In genomic region chr4:117914591-117915442, GRCm38 (mm10) we compare ENCODE assay signal across 8 mouse cellular contexts. TPM values are rescaled to one million over a fixed set of nuclear protein-coding genes. Genes with fewer than 3 reads are reported as not detected.
DNase-seq lines count a peak whose midpoint lies in the region; ATAC-seq and TF ChIP-seq lines count a peak whose summit lies in the region.

Ipo13 (minus strand) TSS chr4:117914999.

- peak within 1 kb of the TSS; percentile 99 for H3K27ac ChIP-seq in forebrain, embryonic 10.5 days
- H3K27ac ChIP-seq in heart, embryonic 15.5 days: peak within 1 kb of the TSS; percentile 87
- H3K27ac ChIP-seq in liver, embryonic 14.5 days: peak within 1 kb of the TSS; percentile 76
- H3K27ac ChIP-seq in neural tube, embryonic 11.5 days (ENCODE audit: low read depth, low read length): peak within 1 kb of the TSS; percentile 71
- peak within 1 kb of the TSS; percentile 83 for H3K27ac ChIP-seq in stomach, postnatal 0 days (replicated peaks)

- no peaks in the 10 kb centered on the region for H3K27me3 ChIP-seq in forebrain, embryonic 10.5 days (ENCODE audit: poor library complexity, severe bottlenecking)
- H3K27me3 ChIP-seq in heart, embryonic 15.5 days: no peaks in the 10 kb centered on the region
- H3K27me3 ChIP-seq in liver, embryonic 14.5 days (ENCODE audit: control insufficient read depth, insufficient read depth, low read length): no peaks in the 10 kb centered on the region
- H3K27me3 ChIP-seq in neural tube, embryonic 11.5 days (ENCODE audit: control insufficient read depth, insufficient read depth, low read length): no peaks in the 10 kb centered on the region
- no peaks in the 10 kb centered on the region for H3K27me3 ChIP-seq in stomach, postnatal 0 days (ENCODE audit: control insufficient read depth, insufficient read depth, low read length)

- DNase-seq in c-Kit-negative CD71-positive TER-119-positive erythroid progenitor cells, embryonic 14.5 days (ENCODE audit: low read depth, low spot score): peak; percentile 87
- peak; percentile 93 for DNase-seq in forebrain, embryonic 10.5 days (ENCODE audit: extremely low spot score, low spot score)
- peak; percentile 90 to 94 for DNase-seq in kidney, postnatal 25 days
- DNase-seq in liver, embryonic 14.5 days (ENCODE audit: low read depth in 3 of 3, low spot score in 3 of 3): peak; percentile 80 to 85 (median 81)
- DNase-seq in neural tube, embryonic 11.5 days (ENCODE audit: low spot score): peak; percentile 96
- peak; percentile 93 for DNase-seq in stomach, postnatal 0 days (ENCODE audit: low spot score)

- peak; percentile 77 for TF ChIP-seq EP300 in liver, embryonic 14.5 days (IDR thresholded peaks at IDR 0.05; ENCODE audit: low read depth)
- peak; percentile 89 for TF ChIP-seq EP300 in stomach, postnatal 0 days (optimal IDR thresholded peaks at IDR 0.05)

- no peaks in the 10 kb centered on the region for H3K9me3 ChIP-seq in forebrain, embryonic 10.5 days
- H3K9me3 ChIP-seq in heart, embryonic 15.5 days (replicated peaks): no peaks in the 10 kb centered on the region
- no peaks in the 10 kb centered on the region for H3K9me3 ChIP-seq in liver, embryonic 14.5 days (ENCODE audit: control insufficient read depth, low read length)
- no peaks in the 10 kb centered on the region for H3K9me3 ChIP-seq in neural tube, embryonic 11.5 days (ENCODE audit: control insufficient read depth, low read length)
- no peaks in the 10 kb centered on the region for H3K9me3 ChIP-seq in stomach, postnatal 0 days (ENCODE audit: control insufficient read depth, low read length)

- H3K36me3 ChIP-seq in forebrain, embryonic 10.5 days (replicated peaks): peaks cover 29% of the 10 kb centered on the region
- H3K36me3 ChIP-seq in heart, embryonic 15.5 days: peaks cover 5% of the 10 kb centered on the region
- H3K36me3 ChIP-seq in liver, embryonic 14.5 days (replicated peaks; ENCODE audit: control insufficient read depth, insufficient read depth, low read depth): peaks cover 6% of the 10 kb centered on the region; the same call in 1 of the 2 replicates
- peaks cover 2% of the 10 kb centered on the region; the same call in 1 of the 2 replicates for H3K36me3 ChIP-seq in neural tube, embryonic 11.5 days (ENCODE audit: control insufficient read depth, insufficient read depth, low read length)
- peaks cover 7% of the 10 kb centered on the region for H3K36me3 ChIP-seq in stomach, postnatal 0 days (ENCODE audit: control insufficient read depth, insufficient read depth, low read length)

- peak within 1 kb of the TSS; percentile 63 for H3K4me3 ChIP-seq in forebrain, embryonic 10.5 days
- H3K4me3 ChIP-seq in heart, embryonic 15.5 days: peak within 1 kb of the TSS; percentile 74
- H3K4me3 ChIP-seq in liver, embryonic 14.5 days (ENCODE audit: insufficient read depth in 1 of 2, low read depth in 2 of 2, low read length in 2 of 2): peak within 1 kb of the TSS; percentile 73 to 90
- peak within 1 kb of the TSS; percentile 72 for H3K4me3 ChIP-seq in neural tube, embryonic 11.5 days (ENCODE audit: low read depth, low read length)
- H3K4me3 ChIP-seq in stomach, postnatal 0 days (ENCODE audit: low read depth, low read length): peak within 1 kb of the TSS; percentile 75

- peak within 1 kb of the TSS; percentile 88 for H3K4me2 ChIP-seq in heart, embryonic 15.5 days
- H3K4me2 ChIP-seq in liver, embryonic 14.5 days (ENCODE audit: low read depth): peak within 1 kb of the TSS; percentile 93
- peak within 1 kb of the TSS; percentile 66 for H3K4me2 ChIP-seq in neural tube, embryonic 11.5 days (ENCODE audit: low read depth)
- H3K4me2 ChIP-seq in stomach, postnatal 0 days (replicated peaks; ENCODE audit: low read depth): peak within 1 kb of the TSS; percentile 99

- peaks cover 47% of the 10 kb centered on the region for H3K4me1 ChIP-seq in forebrain, embryonic 10.5 days
- peaks cover 57% of the 10 kb centered on the region for H3K4me1 ChIP-seq in heart, embryonic 15.5 days (replicated peaks)
- peaks cover 11 to 20% of the 10 kb centered on the region in 2 experiments for H3K4me1 ChIP-seq in liver, embryonic 14.5 days (replicated peaks; ENCODE audit: control insufficient read depth in 2 of 2, insufficient read depth in 2 of 2, low read length in 1 of 2)
- H3K4me1 ChIP-seq in neural tube, embryonic 11.5 days (ENCODE audit: control insufficient read depth, insufficient read depth, low read length): peaks cover 22% of the 10 kb centered on the region
- H3K4me1 ChIP-seq in stomach, postnatal 0 days (replicated peaks; ENCODE audit: control insufficient read depth, insufficient read depth): peaks cover 9% of the 10 kb centered on the region

- TF ChIP-seq CTCF in liver, embryonic 14.5 days (IDR thresholded peaks at IDR 0.05; ENCODE audit: low read depth): peak; percentile 52
- peak; percentile 53 for TF ChIP-seq CTCF in stomach, postnatal 0 days (IDR thresholded peaks at IDR 0.05; ENCODE audit: low read depth)

- peak within 1 kb of the TSS; percentile 63 for H3K9ac ChIP-seq in heart, embryonic 15.5 days
- peak within 1 kb of the TSS; percentile 91 for H3K9ac ChIP-seq in liver, embryonic 14.5 days (replicated peaks)
- H3K9ac ChIP-seq in neural tube, embryonic 11.5 days (ENCODE audit: low read length): peak within 1 kb of the TSS; percentile 79
- H3K9ac ChIP-seq in stomach, postnatal 0 days (ENCODE audit: low read length): peak within 1 kb of the TSS; percentile 82

- peak; percentile 96 for ATAC-seq in CD4-positive, CD25-positive, alpha-beta regulatory T cell, adult 4 months
- ATAC-seq in heart, embryonic 15.5 days (replicated peaks; ENCODE audit: insufficient number of reproducible peaks, insufficient read depth, low FRiP score, low read depth): peak; percentile 92
- peak; percentile 95 for ATAC-seq in liver, embryonic 14.5 days (ENCODE audit: insufficient read depth)
- peak; percentile 96 for ATAC-seq in neural tube, embryonic 11.5 days (ENCODE audit: insufficient read depth, low FRiP score, low TSS enrichment)
- ATAC-seq in stomach, postnatal 0 days (ENCODE audit: low FRiP score, low TSS enrichment): peak; percentile 91

- under 1% methylated on average over 61 of the region's 61 CpGs for WGBS in forebrain, embryonic 10.5 days
- under 1% methylated on average over 61 of the region's 61 CpGs for WGBS in heart, embryonic 15.5 days
- WGBS in liver, embryonic 14.5 days (ENCODE audit: insufficient replicate concordance): under 1% methylated on average over 60 of the region's 61 CpGs
- WGBS in neural tube, embryonic 11.5 days: under 1% methylated on average over 60 of the region's 61 CpGs
- WGBS in stomach, postnatal 0 days: under 1% methylated on average over 59 of the region's 61 CpGs

RNA-seq across cellular contexts. Expression of gene Ipo13, which starts in this region (rescaled TPM):
- 10 to 100 TPM; 15.7 to 21.2 TPM for polyA plus RNA-seq in CD4-positive, CD25-positive, alpha-beta regulatory T cell, adult 4 months (2017; shearing (Covaris generic))
- 63.2 and 67.3 TPM in 2 replicates for polyA plus RNA-seq in forebrain, embryonic 10.5 days (2016; fragmentation: Nextera tagmentation; extraction: Ambion mirVana)
- polyA plus RNA-seq in heart, embryonic 15.5 days (2015; fragmentation: Nextera tagmentation; extraction: Ambion mirVana): 33.4 and 48.1 TPM in 2 replicates
- polyA plus RNA-seq in liver, embryonic 14.5 days (2012; rRNA removed): 15.4 and 16.8 TPM in 2 replicates
- 14.9 and 18.2 TPM in 2 replicates for polyA plus RNA-seq in liver, embryonic 14.5 days (2014; fragmentation: Nextera tagmentation; extraction: Ambion mirVana)
- polyA plus RNA-seq in neural tube, embryonic 11.5 days (2014; fragmentation: Nextera tagmentation; extraction: Ambion mirVana): 56.3 and 67.0 TPM in 2 replicates
- polyA plus RNA-seq in stomach, postnatal 0 days (2015; fragmentation: Nextera tagmentation; extraction: Ambion mirVana): 21.5 and 24.6 TPM in 2 replicates

Comparison
In these comparisons a context has a peak if more than half of its experiments do, and no peak if none do; other contexts are left out.
1. Peak in every context shown above with its lines: DNase-seq, ATAC-seq, H3K4me3 ChIP-seq and H3K27ac ChIP-seq.